Mouse (Mus musculus) lung, embryonic 15.5 days (tissue): ENCODE measurements around the gene Itpkb. TPM values are rescaled to one million over a fixed set of nuclear protein-coding genes. Genes with fewer than 3 reads are reported as not detected.
A peak's percentile ranks its signal among the peaks of the same experiment; 100 is the strongest.
"Not testable (repeated sequence)": the region's sequence is repeated elsewhere in the genome, so short reads cannot be mapped to it uniquely, and the experiment has no call there.

ENCODE experiments used
- ATAC-seq: fragments of 200-750 bp; cut with Nextera tagmentation; 2 replicates; pipeline ENCODE4 v1.8.0; 2017; ENCODE audit warnings: moderate number of reproducible peaks, borderline replicate concordance; ENCODE audit not compliant: low FRiP score, low TSS enrichment; ENCODE audit errors: extremely low read depth
- H3K27ac ChIP-seq: fragments of 300-500 bp; sonication (generic); 2 replicates; pipeline ENCODE4 v1.5.1; 2015; ENCODE audit warnings: moderate library complexity, mild to moderate bottlenecking, inconsistent platforms
- H3K27me3 ChIP-seq: fragments of 300-500 bp; sonication (generic); 2 replicates; pipeline ENCODE4 v1.6.1; 2015; ENCODE audit warnings: inconsistent platforms
- H3K36me3 ChIP-seq: fragments of 300-500 bp; sonication (generic); 2 replicates; pipeline ENCODE4 v1.6.1; 2015; ENCODE audit warnings: inconsistent platforms
- H3K4me1 ChIP-seq: fragments of 300-500 bp; sonication (generic); 2 replicates; pipeline ENCODE4 v1.6.1; 2015; ENCODE audit warnings: inconsistent platforms
- H3K4me2 ChIP-seq: fragments of 300-500 bp; sonication (generic); 2 replicates; pipeline ENCODE4 v1.6.1; 2015; ENCODE audit warnings: inconsistent platforms, mild to moderate bottlenecking, moderate library complexity
- H3K4me3 ChIP-seq: fragments of 300-500 bp; sonication (generic); 2 replicates; pipeline ENCODE4 v1.5.1; 2015; ENCODE audit warnings: mild to moderate bottlenecking, inconsistent platforms
- H3K9ac ChIP-seq: fragments of 300-500 bp; sonication (generic); 2 replicates; pipeline ENCODE4 v1.6.1; 2015; ENCODE audit warnings: inconsistent platforms
- H3K9me3 ChIP-seq: fragments of 300-500 bp; sonication (generic); 2 replicates; pipeline ENCODE4 v1.6.1; 2016; ENCODE audit warnings: inconsistent platforms
- WGBS: fragments of 180-500 bp; shearing (Covaris S2); methylation state at CpG from one replicate; pipeline ENCODE4 v1.1.7; 2015; 5-methylcytosine and 5-hydroxymethylcytosine counted together
- polyA plus RNA-seq: library from polyadenylated mRNA; unstranded; fragments of >200 nt; fragmentation: Nextera tagmentation; extraction: Ambion mirVana; gene quantifications from 2 replicates; pipeline ENCODE4 v1.2.1, GENCODE M21; 2015

Gene Itpkb
- polyA plus RNA-seq, 1 experiment from 2014 or later: 10.9 TPM

- H3K9me3 ChIP-seq: no peaks in the 10 kb centered on the region
- peaks cover 28% of the 10 kb centered on the region; the same call in 1 of the 2 replicates for H3K4me1 ChIP-seq
- no peak for ATAC-seq
- H3K4me2 ChIP-seq: no peak overlapping the region
- H3K27ac ChIP-seq: no peak overlapping the region
- no peak overlapping the region for H3K9ac ChIP-seq
- WGBS: 88% methylated on average over 3 of the region's 3 CpGs
- no peaks in the 10 kb centered on the region for H3K27me3 ChIP-seq
- no peaks in the 10 kb centered on the region for H3K36me3 ChIP-seq
- no peak overlapping the region for H3K4me3 ChIP-seq
Observed at GRCm38 (mm10) chr1:180379559-180379958, 49.3 kb downstream of the Itpkb start.

DNA sequence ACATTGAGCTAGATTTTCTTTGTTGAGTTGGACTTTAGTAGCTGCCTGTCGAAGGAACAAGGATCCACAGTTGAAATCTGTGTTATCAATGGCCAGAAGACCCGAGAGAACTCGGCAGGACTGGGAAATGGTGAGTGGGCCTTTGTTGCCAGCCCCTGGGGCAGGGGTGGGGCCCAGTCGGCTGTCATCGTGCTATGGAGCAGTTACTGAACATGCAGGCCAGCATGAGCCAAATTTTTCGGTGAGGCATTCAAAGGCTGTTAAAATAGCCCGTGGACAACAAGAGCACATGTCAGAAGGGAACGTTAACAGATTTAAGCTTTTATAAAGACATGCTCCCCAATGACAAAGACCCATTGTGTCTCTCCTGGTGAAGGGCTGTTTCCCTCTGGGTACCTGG, 52.1 kb downstream of the Itpkb start:
- no peaks in the 10 kb centered on the region for H3K9me3 ChIP-seq
- H3K4me2 ChIP-seq: no peak overlapping the region
- 55% methylated on average over 8 of the region's 8 CpGs for WGBS
- no peak overlapping the region for H3K9ac ChIP-seq
- H3K27ac ChIP-seq: no peak overlapping the region
- peaks cover 28% of the 10 kb centered on the region for H3K4me1 ChIP-seq
- no peak overlapping the region for H3K4me3 ChIP-seq
- H3K27me3 ChIP-seq: no peaks in the 10 kb centered on the region
- no peaks in the 10 kb centered on the region for H3K36me3 ChIP-seq
- no peak for ATAC-seq

DNA sequence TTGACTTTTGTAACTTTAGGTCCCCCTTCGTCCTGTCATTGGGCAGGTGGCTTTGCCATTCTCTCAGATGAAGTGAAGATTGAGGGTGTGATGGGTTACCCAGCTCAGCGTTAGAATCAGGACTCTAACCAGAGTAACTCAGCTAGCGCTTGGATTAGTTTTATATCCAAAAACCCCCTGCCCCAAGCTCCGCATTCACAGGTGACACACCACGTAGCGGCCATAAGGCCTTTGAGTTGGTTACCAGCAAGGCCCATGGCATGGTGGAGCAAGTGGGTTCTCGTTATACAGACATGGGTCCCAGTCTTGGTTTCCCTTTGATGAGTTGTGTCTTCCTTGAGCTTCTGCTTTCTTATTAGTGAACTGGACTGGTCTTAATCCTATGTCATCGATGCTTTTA, 53.6 kb downstream of the Itpkb start:
- 92% methylated on average over 8 of the region's 8 CpGs for WGBS
- no peak overlapping the region for H3K4me3 ChIP-seq
- no peak for ATAC-seq
- H3K4me1 ChIP-seq: peaks cover 42% of the 10 kb centered on the region
- no peak overlapping the region for H3K27ac ChIP-seq
- H3K27me3 ChIP-seq: no peaks in the 10 kb centered on the region
- no peak overlapping the region for H3K9ac ChIP-seq
- H3K36me3 ChIP-seq: no peaks in the 10 kb centered on the region
- no peak overlapping the region for H3K4me2 ChIP-seq
- no peaks in the 10 kb centered on the region for H3K9me3 ChIP-seq

GRCm38 (mm10) chr1:180384486-180384885, 54.2 kb downstream of the Itpkb start:
- Histone ChIP-seq H3K27ac (no peak overlapping the region), H3K4me2 (no peak overlapping the region), H3K4me3 (no peak overlapping the region), H3K4me1 (peaks cover 47% of the 10 kb centered on the region), H3K9me3 (no peaks in the 10 kb centered on the region), H3K9ac (no peak overlapping the region), H3K27me3 (no peaks in the 10 kb centered on the region), H3K36me3 (no peaks in the 10 kb centered on the region)
- ATAC-seq: no peak
- WGBS: 61% methylated on average over 10 of the region's 10 CpGs

DNA sequence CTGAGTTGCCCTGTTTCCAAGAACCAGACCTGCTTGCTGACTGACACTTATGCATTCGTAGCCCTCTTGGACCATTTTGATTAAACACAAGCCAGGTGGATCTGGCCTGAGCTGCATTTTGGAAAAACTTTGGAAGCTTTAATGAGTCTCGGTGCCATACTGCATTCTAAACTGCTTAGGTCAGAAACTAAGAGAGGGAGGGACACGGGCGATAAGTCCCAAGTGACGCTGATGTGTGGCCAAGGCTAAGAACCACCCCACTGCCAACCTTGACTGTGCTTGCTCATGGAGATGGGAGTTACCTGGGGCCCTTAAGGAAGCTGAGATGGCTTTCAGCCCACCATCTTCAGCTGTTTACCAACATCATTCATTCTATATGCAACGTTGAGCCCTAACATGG, 55.0 kb downstream of the Itpkb start:
- ATAC-seq: no peak
- WGBS: 61% methylated on average over 6 of the region's 6 CpGs
- H3K4me3 ChIP-seq: no peak overlapping the region
- H3K4me2 ChIP-seq: no peak overlapping the region
- H3K27ac ChIP-seq: 0 out of 2 replicates have a peak overlapping the region, but pooled peaks have one; percentile 1
- H3K4me1 ChIP-seq: peaks cover 49% of the 10 kb centered on the region
- H3K36me3 ChIP-seq: no peaks in the 10 kb centered on the region
- H3K27me3 ChIP-seq: no peaks in the 10 kb centered on the region
- H3K9me3 ChIP-seq: no peaks in the 10 kb centered on the region
- H3K9ac ChIP-seq: no peak overlapping the region

GRCm38 (mm10) chr1:180386951-180387749, 56.9 kb downstream of the Itpkb start:
- under 1% methylated on average over 27 of the region's 27 CpGs for WGBS
- no peaks in the 10 kb centered on the region for H3K27me3 ChIP-seq
- H3K9ac ChIP-seq: peak overlapping the region; percentile 36
- peak overlapping the region; percentile 67 for H3K4me2 ChIP-seq
- peak; percentile 98 for ATAC-seq
- H3K9me3 ChIP-seq: no peaks in the 10 kb centered on the region
- H3K27ac ChIP-seq: peak overlapping the region; percentile 93
- peaks cover 53% of the 10 kb centered on the region for H3K4me1 ChIP-seq
- H3K4me3 ChIP-seq: peak overlapping the region; percentile 41
- H3K36me3 ChIP-seq: no peaks in the 10 kb centered on the region

GRCm38 (mm10) chr1:180387750-180388480, 57.6 kb downstream of the Itpkb start:
- Histone ChIP-seq H3K4me2 (peak overlapping the region; percentile 47), H3K36me3 (no peaks in the 10 kb centered on the region), H3K9me3 (no peaks in the 10 kb centered on the region), H3K4me3 (peak overlapping the region; percentile 41), H3K27me3 (no peaks in the 10 kb centered on the region), H3K9ac (no peak overlapping the region; the same call in 1 of the 2 replicates), H3K27ac (peak overlapping the region; percentile 81), H3K4me1 (peaks cover 59% of the 10 kb centered on the region)
- ATAC-seq: no peak
- whole genome bisulfite sequencing: 8% methylated on average over 11 of the region's 11 CpGs

DNA sequence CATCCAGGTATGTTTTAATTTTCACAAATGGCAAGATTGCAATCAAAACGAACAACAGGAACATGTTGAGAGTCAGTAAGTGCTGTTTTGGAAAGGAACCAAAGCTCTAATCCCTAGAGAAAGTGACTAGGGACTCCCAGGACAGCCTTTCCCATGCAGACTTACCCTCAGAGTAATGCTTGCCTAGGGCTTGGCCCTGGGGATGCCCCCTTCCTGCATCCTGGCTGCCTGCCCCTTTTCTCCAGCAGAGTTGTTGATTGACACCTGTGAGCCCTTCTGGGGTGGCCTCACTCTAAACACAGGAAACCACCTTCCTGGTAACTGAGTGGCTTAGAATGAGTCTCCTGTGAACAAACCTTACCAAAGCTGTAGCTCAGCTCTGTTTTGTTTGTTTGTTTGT, 58.2 kb downstream of the Itpkb start:
- Histone ChIP-seq H3K4me3 (no peak overlapping the region), H3K27ac (peak overlapping the region; percentile 81), H3K36me3 (no peaks in the 10 kb centered on the region), H3K27me3 (no peaks in the 10 kb centered on the region), H3K4me2 (no peak overlapping the region), H3K9me3 (no peaks in the 10 kb centered on the region), H3K4me1 (peaks cover 64% of the 10 kb centered on the region), H3K9ac (no peak overlapping the region)
- no peak for ATAC-seq
- 26% methylated on average over 1 of the region's 1 CpGs for WGBS

- not testable (repeated sequence) for H3K36me3 ChIP-seq, H3K9ac ChIP-seq, H3K9me3 ChIP-seq, H3K4me3 ChIP-seq, H3K4me2 ChIP-seq, H3K27me3 ChIP-seq
- Histone ChIP-seq H3K4me1 (peaks cover 66% of the 10 kb centered on the region), H3K27ac (peak overlapping the region; percentile 81)
- ATAC-seq: 0 out of 2 replicates have a peak, but pooled peaks have one; percentile 12
- 66% methylated on average over 11 of the region's 11 CpGs for WGBS
Observed at GRCm38 (mm10) chr1:180389213-180389760, 59.0 kb downstream of the Itpkb start.

DNA sequence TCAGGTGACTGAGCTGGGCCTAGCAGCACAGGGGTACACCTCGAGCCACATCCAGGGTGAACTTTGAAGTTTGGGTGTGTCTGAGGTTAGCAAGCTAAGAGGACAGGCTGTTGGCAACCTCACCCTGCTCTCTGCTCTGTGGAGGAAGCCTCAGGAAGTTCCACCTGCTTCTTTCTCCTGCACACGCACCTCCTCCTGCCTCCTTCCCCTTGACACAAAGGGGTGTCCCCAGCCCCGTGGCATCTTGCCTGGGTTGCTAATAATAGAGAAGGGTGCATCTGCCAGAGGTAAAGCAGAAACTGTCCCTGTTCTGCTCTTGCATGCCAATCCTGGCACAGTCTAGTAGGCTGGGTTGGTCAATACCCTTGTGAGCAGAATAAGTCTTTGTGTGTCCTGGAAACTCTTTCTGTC, 60.0 kb downstream of the Itpkb start:
- Histone ChIP-seq H3K4me1 (peaks cover 58% of the 10 kb centered on the region), H3K4me3 (no peak overlapping the region), H3K9ac (no peak overlapping the region), H3K27me3 (no peaks in the 10 kb centered on the region), H3K4me2 (no peak overlapping the region), H3K36me3 (no peaks in the 10 kb centered on the region), H3K9me3 (no peaks in the 10 kb centered on the region), H3K27ac (peak overlapping the region; percentile 81)
- no peak for ATAC-seq
- WGBS: 48% methylated on average over 3 of the region's 3 CpGs

DNA sequence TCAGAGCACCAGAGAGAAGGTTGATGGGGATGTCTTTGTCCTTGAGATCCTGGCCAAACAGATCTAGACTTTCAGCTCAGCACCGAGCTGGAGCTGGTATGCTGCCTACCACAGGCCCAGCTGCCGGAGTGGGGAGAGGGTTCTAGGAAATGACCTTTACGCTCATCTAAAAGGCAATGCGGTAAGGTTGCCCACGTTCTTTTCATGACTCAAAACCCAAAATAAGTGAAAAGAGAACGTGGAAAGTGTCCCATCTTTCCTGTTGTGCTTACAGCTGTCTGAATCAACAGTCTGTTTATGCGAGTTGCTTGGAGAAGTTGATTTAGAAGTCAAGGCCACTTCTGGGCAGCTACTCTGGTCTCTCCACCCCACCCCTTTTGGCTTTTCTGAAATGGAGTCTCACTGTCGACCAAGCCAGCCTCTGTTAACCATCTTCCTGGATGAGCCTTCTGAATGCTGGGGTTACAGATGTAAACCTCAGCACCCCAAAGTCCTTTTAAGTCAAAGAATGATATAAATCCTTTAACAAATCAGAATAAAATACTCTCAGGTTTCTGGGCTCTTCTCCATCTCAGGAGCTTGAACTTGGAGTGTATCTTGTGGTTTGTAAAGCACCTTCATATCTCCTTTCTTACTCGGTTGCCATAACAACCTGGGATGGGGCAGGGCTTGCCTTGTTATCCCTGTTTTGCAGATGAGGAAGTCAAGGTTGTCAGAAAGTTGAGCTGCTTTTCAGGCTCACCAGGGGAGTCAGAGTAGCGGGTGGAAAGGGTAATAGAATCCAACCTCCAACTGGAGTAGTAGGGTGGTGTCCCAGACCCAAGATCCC, 60.7 kb downstream of the Itpkb start:
- peak overlapping the region; percentile 81 for H3K27ac ChIP-seq

More for the DNA sequence above, 60.7 kb downstream of the Itpkb start:
- no peaks in the 10 kb centered on the region for H3K27me3 ChIP-seq
- H3K36me3 ChIP-seq: no peaks in the 10 kb centered on the region
- H3K4me3 ChIP-seq: no peak overlapping the region
- H3K9ac ChIP-seq: no peak overlapping the region
- ATAC-seq: no peak
- no peaks in the 10 kb centered on the region for H3K9me3 ChIP-seq
- peaks cover 60% of the 10 kb centered on the region for H3K4me1 ChIP-seq
- no peak overlapping the region for H3K4me2 ChIP-seq
- 71% methylated on average over 10 of the region's 10 CpGs for WGBS
